8 mouse cellular contexts compared by ENCODE assay signal in genomic region chr11:73176186-73176585, GRCm38 (mm10). TPM values are rescaled to one million over a fixed set of nuclear protein-coding genes. Genes with fewer than 3 reads are reported as not detected.
A peak's percentile ranks its signal among the peaks of the same experiment; 100 is the strongest.
DNase-seq lines count a peak whose midpoint lies in the region; ATAC-seq and TF ChIP-seq lines count a peak whose summit lies in the region.

No protein-coding gene starts in this region.

- H3K9ac ChIP-seq in hindbrain, embryonic 16.5 days (ENCODE audit: low read depth, low read length): peak overlapping the region; percentile 93

- H3K79me2 ChIP-seq in myocyte (ENCODE audit: control insufficient read depth, insufficient read depth): peaks cover 65% of the 10 kb centered on the region

- WGBS in hindbrain, embryonic 16.5 days: under 1% methylated on average over 15 of the region's 15 CpGs

- intact Hi-C loops in left cerebral cortex, adult 2 months (cut with DNase I): loop anchor here (2.0 kb wide), 1 partner anchor 23 kb away; the partner anchor contains the start of genes Ctns and Shpk
- intact Hi-C loops in gastrocnemius, postnatal 14 days (cut with DNase I; ENCODE audit: low total_unique reads): loop anchor here (5.0 kb wide), 1 partner anchor 39 kb away; the partner anchor contains the start of gene Haspin

- no peaks in the 10 kb centered on the region for H3K27me3 ChIP-seq in hindbrain, embryonic 16.5 days (replicated peaks; ENCODE audit: control insufficient read depth, insufficient read depth, low read length)
- H3K27me3 ChIP-seq in myocyte (ENCODE audit: control insufficient read depth, insufficient read depth, insufficient read length): no peaks in the 10 kb centered on the region

- no peak for ATAC-seq in hindbrain, embryonic 16.5 days

- no peak for DNase-seq in left cerebral cortex, adult 2 months (ENCODE audit: extremely low spot score in 1 of 2, low spot score in 2 of 2)
- DNase-seq in left cerebral cortex, adult 9 months (ENCODE audit: low spot score in 2 of 2): no peak
- no peak for DNase-seq in spleen, postnatal 36 days (ENCODE audit: low spot score in 2 of 2)
- DNase-seq in gastrocnemius, postnatal 14 days: no peak
- DNase-seq in spleen, postnatal 4 days (ENCODE audit: low spot score in 2 of 2): no peak

- no peak for TF ChIP-seq CTCF in left cerebral cortex, adult 2 months (IDR thresholded peaks at IDR 0.05)

- H3K36me3 ChIP-seq in hindbrain, embryonic 16.5 days (ENCODE audit: control insufficient read depth, insufficient read depth, low read length): peaks cover 6% of the 10 kb centered on the region; the same call in 1 of the 2 replicates
- peaks cover 9% of the 10 kb centered on the region for H3K36me3 ChIP-seq in myocyte (ENCODE audit: control insufficient read depth, insufficient read depth)

- H3K4me3 ChIP-seq in left cerebral cortex, adult 2 months: peak overlapping the region; percentile 62
- H3K4me3 ChIP-seq in brown adipose tissue, adult 24 weeks (ENCODE audit: insufficient read depth, low read depth, low read length): peak overlapping the region; percentile 99
- H3K4me3 ChIP-seq in hindbrain, embryonic 16.5 days (ENCODE audit: low read length): peak overlapping the region; percentile 94
- peak overlapping the region; percentile 77 for H3K4me3 ChIP-seq in myocyte

- TF ChIP-seq POLR2A in myocyte (IDR thresholded peaks at IDR 0.05; ENCODE audit: insufficient read length, low read depth): no peak

- H3K27ac ChIP-seq in left cerebral cortex, adult 2 months: peak overlapping the region; percentile 77; the same call in 1 of the 2 replicates
- peak overlapping the region; percentile 97 for H3K27ac ChIP-seq in brown adipose tissue, adult 24 weeks (replicated peaks; ENCODE audit: low read depth, low read length)
- peak overlapping the region; percentile 85 for H3K27ac ChIP-seq in hindbrain, embryonic 16.5 days (ENCODE audit: low read depth, low read length)

- peaks cover 23% of the 10 kb centered on the region for H3K4me1 ChIP-seq in brown adipose tissue, adult 24 weeks (ENCODE audit: control insufficient read depth, insufficient read depth, insufficient read length, low read length)
- H3K4me1 ChIP-seq in hindbrain, embryonic 16.5 days (ENCODE audit: control insufficient read depth, insufficient read depth, low read depth, low read length): peaks cover 27% of the 10 kb centered on the region

- H3K4me2 ChIP-seq in hindbrain, embryonic 16.5 days (ENCODE audit: low read length): peak overlapping the region; percentile 60
- peak overlapping the region; percentile 98 for H3K4me2 ChIP-seq in myocyte (ENCODE audit: low read depth)

- H3ac ChIP-seq in myocyte (ENCODE audit: control insufficient read depth, insufficient read length): peak overlapping the region; percentile 92

- H3K9me3 ChIP-seq in hindbrain, embryonic 16.5 days (ENCODE audit: control insufficient read depth, low read length): no peaks in the 10 kb centered on the region

TF ChIP-seq in myocyte, 11 proteins besides CTCF, POLR2A, EP300 and RAD21:
- TF ChIP-seq CEBPB (IDR thresholded peaks at IDR 0.05; ENCODE audit: insufficient read depth, poor library complexity, severe bottlenecking) (0 out of 2 replicates have a peak, but pooled peaks have one; percentile 0), MYOD1 (IDR thresholded peaks at IDR 0.05; ENCODE audit: control insufficient read depth in 1 of 3, insufficient read length in 2 of 3, low read depth in 2 of 3) (no peak)

RNA-seq across cellular contexts. Expression of gene Emc6, which starts 0.7 kb away (rescaled TPM):
- 10 to 100 TPM; 54.6 to 55.2 TPM for total RNA-seq in left cerebral cortex, adult 2 months (2021)
- polyA plus RNA-seq in brown adipose tissue, adult 24 weeks (2012; ENCODE audit: insufficient read depth, insufficient read length, missing spikeins): 183 and 237 TPM in 2 replicates
- 141 and 145 TPM in 2 replicates for polyA plus RNA-seq in hindbrain, embryonic 16.5 days (2015; fragmentation: Nextera tagmentation; extraction: Ambion mirVana)
- 68.2 TPM for polyA plus RNA-seq in myocyte (2012; fragmentation: generic; extraction: Trizol)
- total RNA-seq in gastrocnemius, postnatal 14 days (2021): 10 to 100 TPM; 66.9 to 77.6 TPM

RNA-seq across cellular contexts. Expression of gene Tax1bp3, which starts 0.7 kb away (rescaled TPM):
- 1 to 10 TPM; 9.4 to 9.6 TPM for total RNA-seq in left cerebral cortex, adult 2 months (2021)
- 70.9 and 105 TPM in 2 replicates for polyA plus RNA-seq in brown adipose tissue, adult 24 weeks (2012; ENCODE audit: insufficient read depth, insufficient read length, missing spikeins)
- 120 and 129 TPM in 2 replicates for polyA plus RNA-seq in hindbrain, embryonic 16.5 days (2015; fragmentation: Nextera tagmentation; extraction: Ambion mirVana)
- polyA plus RNA-seq in myocyte (2012; fragmentation: generic; extraction: Trizol): 85.2 TPM
- 10 to 100 TPM; 18.9 to 21.7 TPM for total RNA-seq in gastrocnemius, postnatal 14 days (2021)

RNA-seq across cellular contexts. Expression of gene P2rx5, which starts 16.0 kb away (rescaled TPM):
- total RNA-seq in left cerebral cortex, adult 2 months (2021): 1 to 10 TPM in 1 of 2 experiments, under 1 TPM in 1; 0.70 to 1.1 TPM
- 53.6 and 85.8 TPM in 2 replicates for polyA plus RNA-seq in brown adipose tissue, adult 24 weeks (2012; ENCODE audit: insufficient read depth, insufficient read length, missing spikeins)
- 0.39 and 0.60 TPM in 2 replicates for polyA plus RNA-seq in hindbrain, embryonic 16.5 days (2015; fragmentation: Nextera tagmentation; extraction: Ambion mirVana)
- 3.5 TPM for polyA plus RNA-seq in myocyte (2012; fragmentation: generic; extraction: Trizol)
- 1 to 10 TPM; 6.9 to 7.5 TPM for total RNA-seq in gastrocnemius, postnatal 14 days (2021)

RNA-seq across cellular contexts. Expression of gene Ctns, which starts 22.7 kb away (rescaled TPM):
- 10 to 100 TPM; 19.3 to 20.2 TPM for total RNA-seq in left cerebral cortex, adult 2 months (2021)
- polyA plus RNA-seq in brown adipose tissue, adult 24 weeks (2012; ENCODE audit: insufficient read depth, insufficient read length, missing spikeins): 8.8 TPM in 2 replicates
- polyA plus RNA-seq in hindbrain, embryonic 16.5 days (2015; fragmentation: Nextera tagmentation; extraction: Ambion mirVana): 17.4 and 21.5 TPM in 2 replicates
- 11.6 TPM for polyA plus RNA-seq in myocyte (2012; fragmentation: generic; extraction: Trizol)
- 1 to 10 TPM; 8.3 to 8.8 TPM for total RNA-seq in gastrocnemius, postnatal 14 days (2021)

RNA-seq across cellular contexts. Expression of gene Shpk, which starts 23.1 kb away (rescaled TPM):
- total RNA-seq in left cerebral cortex, adult 2 months (2021): 1 to 10 TPM; 2.7 to 2.9 TPM
- 8.2 and 9.1 TPM in 2 replicates for polyA plus RNA-seq in brown adipose tissue, adult 24 weeks (2012; ENCODE audit: insufficient read depth, insufficient read length, missing spikeins)
- polyA plus RNA-seq in hindbrain, embryonic 16.5 days (2015; fragmentation: Nextera tagmentation; extraction: Ambion mirVana): 2.5 and 3.0 TPM in 2 replicates
- polyA plus RNA-seq in myocyte (2012; fragmentation: generic; extraction: Trizol): 1.3 TPM
- 1 to 10 TPM; 1.3 to 1.7 TPM for total RNA-seq in gastrocnemius, postnatal 14 days (2021)

Comparison
In these comparisons a context has a peak if more than half of its experiments do, and no peak if none do; other contexts are left out.
1. RNA of gene P2rx5, which starts 16.0 kb away (polyA plus RNA-seq): 53.6 to 85.8 TPM in brown adipose tissue, adult 24 weeks; 3.5 TPM in myocyte (single experiment) and 0.39 to 0.60 TPM in hindbrain, embryonic 16.5 days; every median in the first group is over 10 times any median in the second.
2. Peak in every context shown above with its lines, with median percentiles within 50 percentile points of each other: H3K27ac ChIP-seq and H3K4me3 ChIP-seq.